Mouse (Mus musculus) C2C12 (cell line): ENCODE results near the gene Zfp638.

Source experiments
- CTCF ChIP-seq: IDR thresholded peaks from one replicate; pipeline ENCODE4 v1.5.1; 2011; ENCODE audit not compliant: control insufficient read depth, insufficient read depth, insufficient read length
- FOSL1 ChIP-seq: IDR thresholded peaks from one replicate; pipeline ENCODE4 v1.8.0; 2011; ENCODE audit warnings: mild to moderate bottlenecking, low read length; ENCODE audit not compliant: poor library complexity, insufficient read depth, severe bottlenecking
- MAX ChIP-seq: IDR thresholded peaks from one replicate; pipeline ENCODE4 v1.6.1; 2011; ENCODE audit warnings: mild to moderate bottlenecking, control low read depth
- MYOD1 ChIP-seq: IDR thresholded peaks from one replicate; pipeline ENCODE4 v1.6.1; 2011; ENCODE audit warnings: low read depth; ENCODE audit not compliant: control insufficient read depth, insufficient read length

GRCm38 (mm10) chr6:84009172-84009872 is 142.4 kb downstream of the Zfp638 start:
- TF ChIP-seq FOSL1: no peak
- TF ChIP-seq CTCF: no peak
- no peak for TF ChIP-seq MAX
- TF ChIP-seq MYOD1: no peak
